Mouse (Mus musculus) midbrain, postnatal 0 days (tissue): ENCODE results near the gene Iffo1. TPM values are rescaled to one million over a fixed set of nuclear protein-coding genes. Genes with fewer than 3 reads are reported as not detected.

ENCODE experiments used
- ATAC-seq: fragments of 200-750 bp; cut with Nextera tagmentation; 2 replicates; pipeline ENCODE4 v1.8.0; 2017; ENCODE audit warnings: moderate number of reproducible peaks, mild to moderate bottlenecking, moderate TSS enrichment, moderate library complexity; ENCODE audit not compliant: low FRiP score
- DNase-seq: peaks from one replicate; pipeline ENCODE4 v3.0.0-alpha.2; 2015; ENCODE audit warnings: low spot score
- H3K27ac ChIP-seq: fragments of 300-500 bp; sonication (generic); 2 replicates; pipeline ENCODE4 v1.5.1; 2014; ENCODE audit warnings: low read depth, mild to moderate bottlenecking, low read length, mixed read lengths
- H3K27me3 ChIP-seq: fragments of 300-500 bp; sonication (generic); 2 replicates; pipeline ENCODE4 v1.6.1; 2014; ENCODE audit warnings: low read length, control low read depth, mixed read lengths; ENCODE audit not compliant: insufficient read depth
- H3K36me3 ChIP-seq: fragments of 300-500 bp; sonication (generic); 2 replicates; pipeline ENCODE4 v1.6.1; 2014; ENCODE audit warnings: low read length, control low read depth, mixed read lengths; ENCODE audit not compliant: insufficient read depth
- H3K4me1 ChIP-seq: fragments of 300-500 bp; sonication (generic); 2 replicates; pipeline ENCODE4 v1.6.1; 2014; ENCODE audit warnings: mild to moderate bottlenecking, control low read depth, antibody characterized with exemption, low read length, mixed read lengths; ENCODE audit not compliant: insufficient read depth
- H3K4me2 ChIP-seq: fragments of 300-500 bp; sonication (generic); 2 replicates; pipeline ENCODE4 v1.6.1; 2014; ENCODE audit warnings: low read depth, mild to moderate bottlenecking, low read length, mixed read lengths; ENCODE audit not compliant: poor library complexity, severe bottlenecking
- H3K4me3 ChIP-seq: fragments of 300-500 bp; sonication (generic); 2 replicates; pipeline ENCODE4 v1.5.1; 2014; ENCODE audit warnings: low read depth, mild to moderate bottlenecking, low read length, moderate library complexity
- H3K9ac ChIP-seq: fragments of 300-500 bp; sonication (generic); replicated peaks from 2 replicates; pipeline ENCODE4 v1.6.1; 2014; ENCODE audit warnings: mild to moderate bottlenecking, low read length, moderate library complexity, mixed read lengths; ENCODE audit not compliant: poor library complexity, severe bottlenecking
- H3K9me3 ChIP-seq: fragments of 300-500 bp; sonication (generic); 2 replicates; pipeline ENCODE4 v1.6.1; 2016; ENCODE audit warnings: low read length, control low read depth
- CTCF ChIP-seq: IDR thresholded peaks from 2 replicates; pipeline ENCODE4 v1.5.1; 2016; ENCODE audit warnings: antibody characterized with exemption, mild to moderate bottlenecking
- WGBS: fragments of 180-500 bp; shearing (Covaris S2); extraction: QIAGEN DNeasy Blood & Tissue Kit; methylation state at CpG from one replicate; pipeline ENCODE4 v1.1.7; 2014; 5-methylcytosine and 5-hydroxymethylcytosine counted together
- polyA plus RNA-seq: library from polyadenylated mRNA; unstranded; fragments of >200 nt; fragmentation: Nextera tagmentation; extraction: Ambion mirVana; gene quantifications from 2 replicates; pipeline ENCODE4 v1.2.1, GENCODE M21; 2015
- total RNA-seq: library from RNA; depleted of rRNA; stranded (reverse); fragments of >200 nt; gene quantifications from 2 replicates; pipeline ENCODE4 v1.2.3, GENCODE M21; 2014; rRNA removed

Gene Iffo1
- total RNA-seq (33.3 and 33.9 TPM in 2 replicates), polyA plus RNA-seq (19.0 and 20.4 TPM in 2 replicates)

DNA sequence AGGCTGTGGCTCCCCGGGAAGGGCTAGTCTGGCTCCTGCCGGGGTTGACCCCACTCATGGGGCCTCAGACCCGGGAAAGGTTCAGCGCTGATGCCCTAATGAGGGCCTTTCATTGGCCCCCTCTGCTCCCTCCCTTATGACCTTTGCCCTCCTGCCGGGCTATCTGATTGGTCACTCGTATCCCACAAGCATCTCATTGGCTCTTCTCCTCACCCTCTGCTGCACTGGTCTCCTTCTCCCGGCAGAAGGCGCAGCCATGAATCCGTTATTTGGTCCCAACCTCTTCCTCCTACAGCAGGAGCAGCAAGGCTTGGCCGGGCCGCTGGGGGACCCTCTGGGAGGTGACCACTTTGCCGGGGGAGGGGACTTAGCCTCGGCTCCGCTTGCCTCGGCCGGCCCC lies at the start of gene Iffo1:
Gene Iffo1 (plus strand): TSS at position 241 of the 400 bp plus-strand sequence.
- Histone ChIP-seq H3K9me3 (no peaks in the 10 kb centered on the region), H3K4me1 (peaks cover 25% of the 10 kb centered on the region; the same call in 1 of the 2 replicates), H3K36me3 (peaks cover 24% of the 10 kb centered on the region), H3K27ac (peak within 1 kb of the TSS; percentile 89), H3K4me2 (peak within 1 kb of the TSS; percentile 98), H3K4me3 (peak within 1 kb of the TSS; percentile 77), H3K27me3 (no peaks in the 10 kb centered on the region), H3K9ac (peak within 1 kb of the TSS; percentile 95)
- WGBS = 0% methylated on average over 15 of the region's 16 CpGs
- peak; percentile 97 for DNase-seq
- TF ChIP-seq CTCF = peak; percentile 79
- peak; percentile 92 for ATAC-seq

- no peaks in the 10 kb centered on the region for H3K9me3 ChIP-seq
- peak within 1 kb of the TSS; percentile 90 for H3K27ac ChIP-seq
- peak within 1 kb of the TSS; percentile 92 for H3K9ac ChIP-seq
- DNase-seq (peak; percentile 97), ATAC-seq (peak; percentile 79)
- TF ChIP-seq CTCF = no peak
- peaks cover 19% of the 10 kb centered on the region for H3K36me3 ChIP-seq
- H3K27me3 ChIP-seq = no peaks in the 10 kb centered on the region
- 1% methylated on average over 27 of the region's 45 CpGs for WGBS
- peaks cover 25% of the 10 kb centered on the region for H3K4me1 ChIP-seq
- peak within 1 kb of the TSS; percentile 97 for H3K4me3 ChIP-seq
- H3K4me2 ChIP-seq = peak within 1 kb of the TSS; percentile 91
These were observed 49.4 kb upstream of the Iffo1 start, which contains the start of gene Chd4 for GRCm38 (mm10) chr6:125095391-125096278. Chd4 (plus strand) TSS chr6:125095981.

DNA sequence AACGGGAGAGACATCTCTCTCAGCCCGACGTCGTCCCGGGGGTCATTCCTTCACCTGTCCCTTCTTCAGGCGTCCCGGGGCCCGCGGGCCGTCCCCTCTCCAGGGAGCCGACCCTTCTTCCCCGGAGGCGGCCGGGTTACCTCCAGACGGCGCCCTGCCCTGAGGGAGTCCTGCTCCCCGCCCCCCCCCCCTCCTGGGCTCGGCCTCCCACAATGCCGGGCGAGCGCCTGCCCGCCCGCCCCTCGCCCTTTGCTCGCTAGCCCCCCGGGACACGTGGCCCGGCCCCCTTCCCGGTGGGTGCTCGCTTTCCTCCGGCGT lies 48.8 kb upstream of the Iffo1 start:
- H3K4me2 ChIP-seq = peak overlapping the region; percentile 91
- H3K9me3 ChIP-seq = no peaks in the 10 kb centered on the region
- peak overlapping the region; percentile 97 for H3K4me3 ChIP-seq
- no peak for DNase-seq
- H3K4me1 ChIP-seq = peaks cover 23% of the 10 kb centered on the region
- WGBS = 0% methylated on average over 6 of the region's 32 CpGs
- H3K27me3 ChIP-seq = no peaks in the 10 kb centered on the region
- peak overlapping the region; percentile 92 for H3K9ac ChIP-seq
- H3K27ac ChIP-seq = peak overlapping the region; percentile 90
- ATAC-seq = peak; percentile 9; the same call in 1 of the 2 replicates
- peaks cover 25% of the 10 kb centered on the region for H3K36me3 ChIP-seq
- TF ChIP-seq CTCF = no peak

- Histone ChIP-seq H3K4me2 (peak overlapping the region; percentile 91), H3K4me1 (peaks cover 23% of the 10 kb centered on the region), H3K27me3 (no peaks in the 10 kb centered on the region), H3K27ac (peak overlapping the region; percentile 90), H3K9ac (peak overlapping the region; percentile 92), H3K36me3 (peaks cover 30% of the 10 kb centered on the region), H3K4me3 (peak overlapping the region; percentile 97), H3K9me3 (no peaks in the 10 kb centered on the region)
- no peak for TF ChIP-seq CTCF
- DNase-seq = peak; percentile 68
- ATAC-seq = peak; percentile 28
- WGBS = under 1% methylated on average over 37 of the region's 44 CpGs
These were observed 48.3 kb upstream of the Iffo1 start for GRCm38 (mm10) chr6:125096597-125097345.

DNA sequence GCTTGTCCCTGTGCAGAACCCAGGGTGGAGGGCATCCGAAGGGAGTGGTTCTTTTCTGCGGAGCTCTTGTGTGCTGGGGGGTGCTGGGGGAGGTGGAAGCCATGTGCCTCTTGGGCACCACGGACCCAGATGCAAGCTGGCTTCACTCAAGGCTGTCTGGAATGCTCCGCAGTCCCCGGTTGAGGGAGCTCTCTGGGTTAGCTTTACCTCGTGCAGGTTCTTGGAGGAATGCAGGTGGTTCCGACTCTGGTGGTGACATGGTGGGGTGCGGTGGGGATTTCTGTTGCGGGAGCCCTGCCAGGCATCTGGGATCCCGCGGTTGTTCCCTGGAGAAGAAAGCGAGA lies 47.7 kb upstream of the Iffo1 start:
- Histone ChIP-seq H3K4me3 (peak overlapping the region; percentile 97), H3K27ac (peak overlapping the region; percentile 90), H3K9ac (peak overlapping the region; percentile 92), H3K27me3 (no peaks in the 10 kb centered on the region), H3K4me2 (peak overlapping the region; percentile 91), H3K4me1 (peaks cover 23% of the 10 kb centered on the region), H3K36me3 (peaks cover 36% of the 10 kb centered on the region), H3K9me3 (no peaks in the 10 kb centered on the region)
- TF ChIP-seq CTCF = peak; percentile 25; the same call in 1 of the 2 replicates
- 2% methylated on average over 12 of the region's 12 CpGs for WGBS
- ATAC-seq (peak; percentile 6; the same call in 1 of the 2 replicates), DNase-seq (peak; percentile 14)
